In genomic region chr3:138226476-138226875, GRCm38 (mm10) we compare ENCODE assay signal across 36 mouse cellular contexts. TPM values are rescaled to one million over a fixed set of nuclear protein-coding genes. Genes with fewer than 3 reads are reported as not detected.
"Had no signal": no experiment of that assay in that cellular context is flagged by ENCODE, and none has a peak within 500 bp of the region (broad histone marks: within the 10 kb centered on the region; RNA-seq: fewer than 3 reads in every experiment).

No protein-coding gene starts in this region.

- H3K9me3 ChIP-seq: forebrain, embryonic 15.5 days; heart, embryonic 10.5 days; heart, embryonic 12.5 days; hindbrain, embryonic 12.5 days; hindbrain, embryonic 15.5 days; kidney, embryonic 15.5 days; limb, embryonic 13.5 days; limb, embryonic 15.5 days had no signal

- H3K27me3 ChIP-seq: forebrain, embryonic 15.5 days; heart, embryonic 12.5 days; hindbrain, embryonic 12.5 days; hindbrain, embryonic 15.5 days; kidney, embryonic 15.5 days; limb, embryonic 13.5 days; limb, embryonic 15.5 days had no signal

- H3K4me1 ChIP-seq: forebrain, embryonic 15.5 days; heart, embryonic 12.5 days; hindbrain, embryonic 15.5 days; limb, embryonic 13.5 days; limb, embryonic 15.5 days had no signal

- DNase-seq: forebrain, postnatal 0 days; gastrocnemius, postnatal 14 days; gastrocnemius, postnatal 36 days; layer of hippocampus, adult 9-11 months; layer of hippocampus, postnatal 36 days had no signal

- H3K9ac ChIP-seq: forebrain, embryonic 15.5 days; forebrain, postnatal 0 days; heart, embryonic 12.5 days; hindbrain, embryonic 12.5 days; hindbrain, embryonic 15.5 days; kidney, embryonic 15.5 days; limb, embryonic 13.5 days; limb, embryonic 15.5 days had no signal

- H3K4me3 ChIP-seq: forebrain, embryonic 15.5 days; heart, embryonic 10.5 days; heart, embryonic 12.5 days; hindbrain, embryonic 12.5 days; hindbrain, embryonic 15.5 days; kidney, embryonic 15.5 days; limb, embryonic 13.5 days; limb, embryonic 15.5 days had no signal

- ATAC-seq: forebrain, embryonic 15.5 days; forebrain, postnatal 0 days; hindbrain, postnatal 0 days had no signal

- H3K27ac ChIP-seq: forebrain, embryonic 15.5 days; heart, embryonic 10.5 days; hindbrain, embryonic 12.5 days; hindbrain, embryonic 15.5 days; hindbrain, postnatal 0 days; kidney, embryonic 15.5 days; kidney, postnatal 0 days; limb, embryonic 13.5 days; limb, embryonic 15.5 days had no signal

- H3K4me2 ChIP-seq: forebrain, embryonic 15.5 days; heart, embryonic 12.5 days; hindbrain, embryonic 12.5 days; hindbrain, embryonic 15.5 days; kidney, embryonic 15.5 days; limb, embryonic 13.5 days; limb, embryonic 15.5 days had no signal

- H3K36me3 ChIP-seq: forebrain, embryonic 15.5 days; heart, embryonic 10.5 days; heart, embryonic 12.5 days; hindbrain, embryonic 12.5 days; hindbrain, embryonic 15.5 days; kidney, embryonic 15.5 days; limb, embryonic 13.5 days; limb, embryonic 15.5 days had no signal

RNA-seq across cellular contexts. Expression of gene Adh7, which starts 8.9 kb away (rescaled TPM):
- total RNA-seq: hematopoietic stem cell, adult 5-6 weeks; left cerebral cortex, adult 18-20 months; left cerebral cortex, postnatal 25 days had no signal
- polyA plus RNA-seq: heart, embryonic 12.5 days; heart, embryonic 14.5 days; intestine, embryonic 14.5 days; large intestine, adult 2 months; limb, embryonic 11.5 days had no signal

RNA-seq across cellular contexts. Expression of gene 4930579F01Rik, which starts 32.9 kb away (rescaled TPM):
- total RNA-seq: forebrain, postnatal 0 days; gastrocnemius, adult 18-20 months; gastrocnemius, adult 8-10 months; gastrocnemius, postnatal 14 days; gastrocnemius, postnatal 36 days; heart, adult 18-20 months; heart, adult 8-10 months; heart, postnatal 10 days; heart, postnatal 25 days; hematopoietic stem cell, adult 5-6 weeks; hindbrain, postnatal 0 days; layer of hippocampus, adult 18-20 months; layer of hippocampus, adult 8-10 months; layer of hippocampus, postnatal 14 days; layer of hippocampus, postnatal 36 days; left cerebral cortex, adult 18-20 months; left cerebral cortex, adult 8-10 months; left cerebral cortex, postnatal 10 days; left cerebral cortex, postnatal 25 days; left cerebral cortex, postnatal 4 days had no signal
- polyA plus RNA-seq: forebrain, embryonic 15.5 days; forebrain, postnatal 0 days; heart, embryonic 10.5 days; heart, embryonic 12.5 days; heart, embryonic 14.5 days; heart, embryonic 16.5 days; hindbrain, embryonic 12.5 days; intestine, embryonic 14.5 days; kidney, adult 2 months; large intestine, adult 2 months; limb, embryonic 11.5 days; limb, embryonic 15.5 days had no signal

RNA-seq across cellular contexts. Expression of gene Adh1, which starts 34.3 kb away (rescaled TPM):
- total RNA-seq: hematopoietic stem cell, adult 5-6 weeks had no signal
